Mouse (Mus musculus) small intestine, adult 2 months (tissue): ENCODE results near the gene Riiad1. TPM values are rescaled to one million over a fixed set of nuclear protein-coding genes. Genes with fewer than 3 reads are reported as not detected.

ENCODE experiments used
- H3K27ac ChIP-seq: fragments of 200-500 bp; 2 replicates; pipeline ENCODE4 v1.5.1; 2012; ENCODE audit warnings: low read depth, low read length, control low read depth, inconsistent platforms; ENCODE audit not compliant: insufficient read depth
- H3K27me3 ChIP-seq: fragments of 200-500 bp; 2 replicates; pipeline ENCODE4 v1.6.1; 2012; ENCODE audit warnings: mild to moderate bottlenecking, moderate library complexity, low read length, inconsistent platforms; ENCODE audit not compliant: control insufficient read depth, insufficient read depth
- H3K36me3 ChIP-seq: fragments of 200-500 bp; 2 replicates; pipeline ENCODE4 v1.6.1; 2012; ENCODE audit warnings: mild to moderate bottlenecking, low read length, control low read depth, inconsistent platforms; ENCODE audit not compliant: control insufficient read depth, insufficient read depth
- H3K4me1 ChIP-seq: fragments of 200-500 bp; 2 replicates; pipeline ENCODE4 v1.6.1; 2012; ENCODE audit warnings: low read length, inconsistent platforms, mixed read lengths; ENCODE audit not compliant: control insufficient read depth, insufficient read depth, insufficient read length
- H3K4me3 ChIP-seq: fragments of 200-500 bp; 2 replicates; pipeline ENCODE4 v1.5.1; 2012; ENCODE audit warnings: low read depth, mild to moderate bottlenecking, control low read depth, inconsistent platforms, low read length, moderate library complexity
- CTCF ChIP-seq: fragments of 200-500 bp; IDR thresholded peaks from 2 replicates; pipeline ENCODE4 v1.5.1; 2012; ENCODE audit warnings: low read depth, mild to moderate bottlenecking, control low read depth, inconsistent platforms, low read length, moderate library complexity, mixed read lengths; ENCODE audit not compliant: insufficient replicate concordance, insufficient read length; ENCODE audit errors: extremely low read depth
- POLR2A ChIP-seq: fragments of 200-500 bp; IDR thresholded peaks from 2 replicates; pipeline ENCODE4 v1.6.1; 2012; ENCODE audit warnings: low read depth, mild to moderate bottlenecking, control low read depth, inconsistent platforms, low read length, moderate library complexity
- WGBS: fragments of 180-500 bp; shearing (Covaris S2); methylation state at CpG from one replicate; pipeline ENCODE4 v1.1.7; 2018; 5-methylcytosine and 5-hydroxymethylcytosine counted together
- polyA plus RNA-seq: library from polyadenylated mRNA; depleted of rRNA; stranded (reverse); fragments of >200 nt; gene quantifications from 2 replicates; pipeline ENCODE4 v1.2.3, GENCODE M21; 2012

The Riiad1 gene
- polyA plus RNA-seq, 1 experiment: 0.23 TPM

- no peaks in the 10 kb centered on the region; the same call in 1 of the 2 replicates for H3K4me1 ChIP-seq
- no peak overlapping the region for H3K4me3 ChIP-seq
- WGBS: 65% methylated on average over 11 of the region's 11 CpGs
- no peaks in the 10 kb centered on the region for H3K27me3 ChIP-seq
- TF ChIP-seq POLR2A (no peak), CTCF (no peak)
- H3K36me3 ChIP-seq: no peaks in the 10 kb centered on the region
- no peak overlapping the region for H3K27ac ChIP-seq
Measured at GRCm38 (mm10) chr3:94463926-94464578, 16.1 kb downstream of the Riiad1 start.

GRCm38 (mm10) chr3:94459834-94460233 lies 20.3 kb downstream of the Riiad1 start:
- H3K4me3 ChIP-seq: no peak overlapping the region
- WGBS: 87% methylated on average over 2 of the region's 2 CpGs
- no peak for TF ChIP-seq CTCF
- no peak for TF ChIP-seq POLR2A
- H3K27me3 ChIP-seq: no peaks in the 10 kb centered on the region
- H3K27ac ChIP-seq: no peak overlapping the region
- H3K36me3 ChIP-seq: no peaks in the 10 kb centered on the region
- no peaks in the 10 kb centered on the region for H3K4me1 ChIP-seq

- WGBS: 85% methylated on average over 3 of the region's 3 CpGs
- no peak overlapping the region for H3K4me3 ChIP-seq
- TF ChIP-seq POLR2A (no peak), CTCF (no peak)
- no peaks in the 10 kb centered on the region for H3K4me1 ChIP-seq
- H3K27me3 ChIP-seq: no peaks in the 10 kb centered on the region
- H3K36me3 ChIP-seq: no peaks in the 10 kb centered on the region
- no peak overlapping the region for H3K27ac ChIP-seq
Measured at GRCm38 (mm10) chr3:94457055-94457454, 23.1 kb downstream of the Riiad1 start.

- WGBS: 4% methylated on average over 12 of the region's 12 CpGs
Measured at GRCm38 (mm10) chr3:94456529-94457000, 23.6 kb downstream of the Riiad1 start.

DNA sequence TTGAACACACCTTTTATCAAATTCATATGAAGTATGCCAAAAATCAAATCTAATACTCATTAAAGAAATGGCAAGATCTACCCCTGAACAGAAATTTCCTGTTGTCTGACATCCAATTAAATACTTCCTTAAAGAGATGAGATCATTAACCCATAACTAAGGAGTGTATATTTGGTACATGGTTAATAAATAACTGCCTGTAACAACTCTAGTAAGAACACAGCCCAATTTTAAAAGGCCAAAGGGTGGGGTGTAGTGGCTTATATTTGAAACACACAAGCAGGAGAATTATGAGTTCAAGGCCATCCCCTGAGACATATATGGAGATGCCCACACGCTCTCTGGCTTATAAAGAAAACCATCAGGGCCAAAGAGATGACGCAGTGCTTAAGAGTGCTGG lies 30.8 kb downstream of the Riiad1 start:
- 42% methylated on average over 2 of the region's 2 CpGs for WGBS
- H3K36me3 ChIP-seq: peaks cover 32% of the 10 kb centered on the region

More at GRCm38 (mm10) chr3:94456529-94457000, 23.6 kb downstream of the Riiad1 start:
- no peaks in the 10 kb centered on the region for H3K4me1 ChIP-seq
- no peak overlapping the region for H3K4me3 ChIP-seq
- TF ChIP-seq CTCF: peak; percentile 84; the same call in 1 of the 2 replicates
- no peak for TF ChIP-seq POLR2A
- H3K36me3 ChIP-seq: no peaks in the 10 kb centered on the region
- no peak overlapping the region for H3K27ac ChIP-seq
- H3K27me3 ChIP-seq: no peaks in the 10 kb centered on the region

DNA sequence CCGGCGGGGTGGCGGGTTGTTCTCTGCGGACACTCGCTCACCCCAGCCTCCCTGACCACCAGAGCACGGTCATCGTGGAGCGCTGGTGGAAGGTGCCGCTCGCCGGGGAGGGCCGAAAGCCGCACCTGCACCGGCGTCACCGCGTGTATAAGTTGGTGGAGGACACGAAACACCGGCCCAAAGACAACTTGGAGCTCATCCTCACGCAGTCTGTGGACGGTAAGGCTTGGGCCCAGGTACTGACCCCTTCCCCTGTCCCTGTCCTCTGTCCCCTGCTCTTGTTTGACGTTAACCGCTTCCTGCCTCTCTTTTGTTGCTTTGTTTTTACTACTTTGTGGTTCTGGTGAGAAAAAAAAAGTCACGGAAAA lies 36.6 kb downstream of the Riiad1 start, which contains the start of gene Oaz3:
TSS of gene Oaz3 (minus strand) at position 319 of the 368 bp plus-strand sequence.
- TF ChIP-seq POLR2A (no peak), CTCF (no peak)
- Histone ChIP-seq H3K4me1 (peaks cover 3% of the 10 kb centered on the region; the same call in 1 of the 2 replicates), H3K36me3 (peaks cover 26% of the 10 kb centered on the region), H3K4me3 (peak within 1 kb of the TSS; percentile 79), H3K27me3 (no peaks in the 10 kb centered on the region), H3K27ac (no peak within 1 kb of the TSS)
- under 1% methylated on average over 24 of the region's 24 CpGs for WGBS

More for the DNA sequence above, 30.8 kb downstream of the Riiad1 start:
- H3K4me3 ChIP-seq: no peak overlapping the region
- H3K4me1 ChIP-seq: 0 out of 2 replicates have a peak, but pooled peaks cover 2% of the 10 kb centered on the region
- H3K27me3 ChIP-seq: no peaks in the 10 kb centered on the region
- H3K27ac ChIP-seq: no peak overlapping the region
- TF ChIP-seq CTCF (no peak), POLR2A (no peak)

DNA sequence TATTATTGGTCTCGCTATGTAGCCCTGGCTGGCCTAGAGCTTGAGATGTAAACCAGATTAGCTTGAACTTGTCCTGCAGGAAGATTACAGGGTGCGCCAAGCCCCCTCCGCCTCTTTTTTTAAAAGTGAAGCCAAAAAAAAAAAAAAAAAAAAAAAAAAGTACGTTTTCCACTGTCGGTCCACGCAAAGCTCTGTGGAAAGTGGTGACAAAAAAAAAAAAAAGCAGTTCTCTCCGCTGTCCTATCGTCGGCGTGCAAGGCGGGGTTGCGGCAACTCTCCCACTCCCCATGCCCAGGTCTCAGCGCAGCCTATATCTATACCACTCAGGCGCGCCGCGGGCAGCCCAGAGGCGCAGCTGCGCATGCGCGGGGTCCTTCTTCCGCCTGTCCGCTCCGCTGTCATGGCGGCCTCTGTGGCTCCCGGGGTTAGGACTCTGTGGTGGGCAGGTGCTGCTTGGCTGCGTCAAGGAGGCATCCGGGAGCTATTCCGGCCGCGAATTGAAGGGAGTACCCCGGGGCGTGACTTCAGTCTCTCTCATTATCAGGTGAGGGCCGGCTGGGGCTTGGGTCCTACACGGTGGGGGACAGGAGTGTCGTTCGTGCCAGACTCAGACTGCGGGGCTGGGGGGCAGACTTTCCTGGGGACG lies 37.1 kb downstream of the Riiad1 start, which contains the start of gene Mrpl9:
TSS of gene Mrpl9 (plus strand) at position 368 of the 646 bp plus-strand sequence.
- under 1% methylated on average over 39 of the region's 39 CpGs for WGBS
- H3K27me3 ChIP-seq: no peaks in the 10 kb centered on the region
- peaks cover 3% of the 10 kb centered on the region; the same call in 1 of the 2 replicates for H3K4me1 ChIP-seq
- H3K4me3 ChIP-seq: peak within 1 kb of the TSS; percentile 79
- TF ChIP-seq CTCF (peak; percentile 18; the same call in 1 of the 2 replicates), POLR2A (peak; percentile 81)
- no peak within 1 kb of the TSS for H3K27ac ChIP-seq
- H3K36me3 ChIP-seq: peaks cover 23% of the 10 kb centered on the region
